Mouse (Mus musculus) fat pad, adult 2 months (tissue): ENCODE results near the gene Utrn.

Source experiments
- DNase-seq: peaks from one replicate; pipeline ENCODE4 v3.0.0-alpha.2; 2011; ENCODE audit warnings: low read depth, low spot score; ENCODE audit errors: extremely low read depth

Utrn gene

DNA sequence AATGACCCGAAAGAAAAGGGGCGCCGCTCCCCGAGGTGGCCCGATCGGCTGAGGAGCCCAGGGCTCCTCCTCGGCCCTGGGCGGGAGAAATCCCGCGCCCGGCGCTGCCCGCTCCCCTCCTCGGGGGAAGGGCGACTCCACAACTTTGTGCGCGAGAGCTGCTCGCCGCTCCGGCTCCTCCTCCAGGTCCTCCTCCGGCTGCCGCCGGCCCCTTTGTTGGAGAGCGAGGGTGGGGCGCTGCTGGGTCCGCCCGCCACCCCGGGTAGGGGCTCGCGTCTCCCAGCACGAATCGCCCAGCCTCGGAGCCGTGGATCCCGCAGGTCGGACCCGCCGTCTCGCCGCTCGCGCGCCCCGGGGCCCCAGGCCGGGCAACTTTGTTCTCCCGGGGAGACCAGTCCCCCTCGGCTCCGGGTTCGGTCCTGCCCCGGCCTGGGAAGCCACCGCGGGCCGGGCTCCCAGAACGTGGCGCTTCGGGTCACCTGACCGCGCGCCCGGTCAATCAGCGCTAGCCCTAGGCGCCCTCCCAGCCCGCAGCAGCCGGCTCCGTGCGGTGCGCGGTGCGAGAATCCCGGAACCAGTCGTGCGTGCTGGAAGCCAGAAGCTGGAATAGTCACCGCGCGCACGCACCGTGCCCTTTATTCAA lies at the start of gene Utrn:
Gene Utrn, minus strand, starts transcription at position 337 of the 643 bp plus-strand sequence.
- no peak for DNase-seq

DNA sequence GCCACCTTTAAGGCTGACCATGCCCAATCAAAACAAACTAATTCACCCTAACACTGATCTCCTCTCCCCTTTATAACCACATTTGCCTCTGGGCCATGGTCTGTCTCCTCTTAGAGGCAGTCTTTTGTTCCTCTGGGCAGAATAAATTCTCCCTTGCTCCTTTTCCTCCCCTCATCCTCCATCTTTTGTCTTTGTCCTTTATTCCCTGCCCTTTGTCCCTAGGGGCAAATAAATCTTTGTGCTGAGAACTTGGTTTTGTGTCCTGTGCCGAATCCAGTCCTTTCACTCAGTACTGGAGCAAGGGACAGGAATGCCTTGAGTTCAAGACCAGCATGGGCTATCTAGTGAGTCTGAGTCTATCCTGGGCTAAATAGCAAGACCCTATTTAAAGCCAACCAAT lies 48.5 kb upstream of the Utrn start:
- DNase-seq: no peak

DNA sequence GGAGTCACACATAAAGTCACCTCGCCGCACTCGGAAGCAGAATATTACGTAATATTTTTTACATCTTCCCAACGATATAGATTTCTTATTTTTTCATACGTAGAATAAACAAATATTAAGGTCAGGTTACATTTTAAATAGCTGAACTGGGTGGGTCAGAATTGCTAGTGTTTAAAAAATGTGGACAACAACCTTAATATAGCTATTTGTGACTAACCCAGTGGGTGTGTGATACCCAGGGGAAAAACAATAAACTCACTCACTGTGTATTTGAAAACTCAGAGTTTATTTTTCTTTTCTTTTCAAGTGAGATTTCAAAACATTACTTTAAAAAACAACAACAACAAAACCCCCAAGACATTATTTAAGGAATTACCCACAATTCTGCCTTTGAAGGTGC lies 47.2 kb upstream of the Utrn start:
- DNase-seq: no peak

DNA sequence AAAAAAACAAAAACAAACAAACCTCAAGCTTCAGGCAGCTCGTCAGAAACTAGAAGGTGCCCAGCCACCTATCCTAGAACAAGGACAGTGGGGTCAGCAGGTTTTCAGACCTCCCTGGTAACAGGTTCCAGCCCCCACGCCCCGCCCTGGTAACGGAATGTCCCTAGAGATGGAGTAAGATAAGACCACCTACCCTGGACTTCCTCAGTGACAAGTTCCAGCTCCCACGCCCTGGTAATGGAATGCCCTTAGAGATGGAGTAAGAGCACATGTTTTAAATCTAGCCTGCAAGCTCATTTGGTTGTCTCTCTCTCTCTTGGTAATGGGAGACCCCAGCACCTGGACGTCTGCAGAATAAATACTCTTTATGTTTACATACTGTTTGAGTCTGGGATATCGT lies 46.7 kb upstream of the Utrn start:
- DNase-seq: no peak

DNA sequence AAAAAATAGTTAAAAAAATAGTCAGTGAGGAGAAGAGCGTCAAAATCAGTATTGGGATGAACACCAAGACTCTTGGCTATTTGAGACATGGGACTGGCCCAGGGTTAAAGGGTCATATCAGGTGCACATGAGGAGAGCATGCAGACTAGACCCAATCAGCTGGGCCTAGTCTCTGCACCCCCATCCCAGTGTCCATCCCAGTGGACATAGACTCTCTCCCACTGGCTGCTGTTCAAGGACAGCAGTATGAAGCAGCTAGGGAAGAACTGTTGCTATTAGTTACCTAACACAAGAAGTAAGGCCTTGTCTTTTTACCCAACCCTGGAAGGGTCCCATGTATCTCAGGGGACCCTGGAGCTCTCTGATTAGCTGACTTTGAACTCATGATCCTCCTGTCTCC lies 45.0 kb upstream of the Utrn start:
- no peak for DNase-seq

DNA sequence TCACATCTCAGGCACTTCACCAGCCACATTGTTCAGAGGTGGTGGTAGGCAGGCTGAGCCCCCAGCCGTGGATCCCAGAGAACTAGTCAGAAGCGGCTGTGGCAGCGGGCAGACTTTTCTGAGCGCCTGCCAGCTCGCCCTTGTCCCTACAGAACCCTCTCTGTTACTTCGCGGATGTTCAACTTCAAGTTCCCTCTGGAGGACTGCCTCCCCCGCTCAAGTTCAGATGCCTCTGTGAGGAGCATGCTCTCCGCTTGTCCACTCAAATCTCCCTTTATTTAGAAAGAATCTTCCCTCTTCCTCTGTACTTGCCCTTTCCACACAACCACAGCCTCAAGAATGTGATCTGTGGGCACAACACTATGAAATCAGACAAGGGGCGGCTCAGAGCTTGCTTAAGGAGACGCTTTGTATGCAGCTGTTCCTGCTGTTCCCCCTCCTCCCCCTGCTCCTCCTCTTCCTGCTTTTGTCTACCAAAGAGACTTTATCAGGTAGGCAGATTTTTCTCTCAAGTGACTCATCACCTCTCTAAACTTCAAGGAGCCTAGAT lies 42.9 kb upstream of the Utrn start:
- DNase-seq: no peak

DNA sequence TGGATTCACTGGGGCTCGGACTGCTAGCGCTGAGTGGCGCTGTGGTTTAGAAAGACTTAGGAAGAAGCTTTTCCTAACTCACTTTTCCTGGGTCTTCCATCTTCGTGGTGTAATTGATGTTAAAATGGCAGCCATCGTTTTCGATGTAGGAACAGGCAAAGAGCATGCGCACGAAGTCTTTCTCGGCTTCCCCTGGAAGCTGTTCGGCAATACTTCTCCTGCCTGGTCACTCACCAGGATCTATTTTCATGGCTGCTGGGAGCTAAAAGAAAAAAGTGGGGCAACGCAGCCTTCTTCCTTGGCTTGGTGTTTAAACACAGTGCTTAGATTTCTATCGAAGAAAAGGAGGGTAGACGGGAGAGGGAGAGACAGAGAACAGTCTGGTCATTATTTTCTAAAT lies 42.3 kb upstream of the Utrn start:
- DNase-seq: no peak

DNA sequence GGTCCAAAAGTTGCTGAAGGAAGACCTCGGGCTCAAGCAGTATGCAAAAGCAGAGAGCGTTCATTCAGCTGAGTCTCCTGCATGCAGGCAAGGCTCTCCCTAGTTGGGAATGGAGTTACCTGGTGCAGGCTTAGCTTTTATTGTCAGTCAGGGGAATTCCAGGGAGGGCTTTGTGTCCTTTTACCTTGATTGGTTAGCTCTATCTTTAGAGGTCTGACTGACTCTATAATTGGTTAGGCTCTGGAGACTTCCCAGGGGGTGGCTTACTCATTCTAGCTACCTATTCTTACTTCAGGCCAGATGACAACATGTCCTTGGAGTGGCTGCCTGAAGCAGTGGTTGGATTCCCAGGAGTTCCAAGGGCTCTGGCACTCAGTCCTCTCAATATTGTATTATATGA lies 40.7 kb upstream of the Utrn start:
- no peak for DNase-seq

DNA sequence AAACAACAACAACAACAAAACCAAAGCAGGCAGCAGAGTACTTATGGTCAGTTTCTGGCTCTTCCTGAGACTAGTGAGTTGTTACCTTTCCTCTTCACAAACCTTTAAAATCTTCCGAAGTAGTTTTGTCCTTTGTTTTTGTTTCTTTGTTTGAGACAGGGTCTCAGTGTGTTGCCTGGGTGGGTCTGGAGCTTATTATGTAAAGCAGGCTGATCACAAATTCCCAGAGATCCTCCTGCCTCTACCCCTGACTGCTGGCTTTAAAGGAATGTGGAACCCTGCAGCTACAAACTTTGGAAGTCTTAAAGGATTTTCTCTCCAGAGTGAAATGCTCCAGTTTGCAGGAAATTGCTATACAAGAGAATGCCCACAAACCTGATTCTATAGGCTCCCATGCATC lies 40.0 kb upstream of the Utrn start:
- no peak for DNase-seq

DNA sequence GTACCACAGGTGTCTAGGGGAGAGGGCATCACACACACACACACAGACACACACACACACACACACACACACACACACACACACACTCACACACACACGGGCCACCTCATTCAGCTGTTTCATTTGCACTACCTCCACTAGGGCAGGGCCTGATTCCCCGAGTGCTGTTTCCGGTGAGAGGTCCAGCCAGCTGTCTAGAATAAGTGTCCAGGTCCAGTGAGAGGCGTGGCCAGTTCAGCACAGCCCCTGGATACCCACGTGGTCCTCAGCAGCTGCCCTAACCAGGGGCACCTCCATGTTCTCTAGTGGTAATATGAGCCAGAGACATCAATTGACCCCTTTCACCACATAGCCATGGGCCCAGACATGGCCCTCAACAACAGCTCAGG lies 35.0 kb upstream of the Utrn start:
- no peak for DNase-seq

DNA sequence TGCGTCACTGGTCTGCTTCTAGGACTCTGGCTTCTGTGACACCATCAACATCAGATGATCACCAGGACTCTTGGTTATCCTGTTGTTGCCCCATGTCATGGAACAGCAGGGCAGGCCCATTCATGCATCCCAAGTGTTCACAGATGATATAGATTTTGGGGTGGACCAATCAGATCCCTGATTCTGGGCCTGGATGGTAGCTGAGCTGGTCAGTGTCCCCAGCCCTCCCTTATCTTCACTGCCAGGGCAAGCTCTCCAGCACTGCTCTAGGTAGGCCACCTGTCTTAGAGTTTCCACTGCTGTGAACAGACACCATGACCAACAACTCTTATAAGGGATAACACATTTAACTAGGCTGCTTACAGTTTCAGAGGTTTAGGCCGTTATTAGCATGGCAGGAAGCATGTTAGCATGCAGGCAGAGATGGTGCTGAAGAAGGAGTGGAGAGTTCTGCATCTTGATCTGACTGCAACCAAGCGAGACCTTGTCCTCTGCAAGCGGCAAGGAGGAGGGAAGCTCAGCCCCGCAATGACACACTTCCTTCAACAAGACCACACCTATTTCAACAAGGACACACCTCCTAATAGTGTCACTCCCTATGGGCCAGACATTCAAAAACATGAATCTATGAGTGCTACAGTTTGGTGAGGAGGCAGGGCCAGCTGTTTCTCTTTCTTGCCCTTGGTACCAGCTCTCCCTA lies 34.4 kb upstream of the Utrn start:
- DNase-seq: no peak

DNA sequence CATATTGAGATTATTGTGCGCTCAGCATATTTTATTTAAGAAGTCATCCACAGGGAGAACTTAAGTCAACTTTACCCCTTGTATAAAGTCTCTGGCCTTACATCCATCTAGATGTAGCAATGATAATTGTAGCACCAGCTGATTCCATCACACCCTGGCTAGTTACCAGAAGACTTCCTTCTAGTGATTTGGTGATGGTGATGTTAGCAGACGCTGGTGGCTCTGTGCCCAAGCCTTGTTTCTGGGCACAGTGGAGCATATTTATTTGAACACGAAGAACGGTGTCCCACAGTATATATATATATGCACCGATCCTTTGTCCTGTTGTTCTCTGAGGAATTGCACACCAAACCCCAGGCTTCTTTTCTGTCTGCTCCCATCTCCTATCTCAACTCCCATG lies 30.7 kb upstream of the Utrn start:
- DNase-seq: no peak

DNA sequence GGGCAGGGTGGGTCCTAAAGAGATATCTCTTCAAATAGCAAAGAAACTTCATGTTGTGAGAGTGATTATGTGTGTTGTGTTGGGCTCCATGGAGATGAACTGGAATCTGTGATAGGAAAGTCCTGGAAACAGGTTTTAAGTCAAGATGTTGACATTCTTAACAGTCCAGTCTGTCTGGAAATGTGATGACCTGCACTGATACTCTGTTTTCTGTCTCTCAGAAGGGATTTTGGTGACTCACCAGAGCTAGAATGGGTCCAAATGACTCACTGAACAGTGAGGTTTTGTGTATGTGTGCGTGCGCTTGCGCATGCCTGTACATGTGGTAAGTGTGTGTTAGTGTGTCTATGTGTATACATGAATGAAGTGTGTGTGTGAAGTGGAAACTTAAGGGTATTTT lies 24.2 kb upstream of the Utrn start:
- DNase-seq: no peak

DNA sequence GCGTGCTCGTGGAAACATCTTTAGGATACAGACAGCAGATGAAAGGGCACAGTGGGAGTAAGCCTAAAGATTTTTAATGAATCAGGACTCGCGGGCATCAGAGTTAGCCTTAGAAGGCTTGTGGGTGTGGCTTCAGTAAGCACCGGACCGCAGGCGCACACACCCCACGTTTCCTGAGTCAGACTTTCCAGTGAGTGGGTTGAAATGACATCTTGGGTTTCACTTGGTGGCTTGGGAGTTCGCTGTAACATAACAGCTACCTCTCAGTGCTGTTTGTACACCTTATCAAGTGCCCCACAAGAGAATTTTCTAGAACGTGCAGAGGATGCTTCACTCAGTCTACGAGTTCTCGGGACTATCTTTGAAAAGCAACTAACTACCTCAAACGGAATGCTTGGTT lies 19.2 kb upstream of the Utrn start:
- DNase-seq: no peak

DNA sequence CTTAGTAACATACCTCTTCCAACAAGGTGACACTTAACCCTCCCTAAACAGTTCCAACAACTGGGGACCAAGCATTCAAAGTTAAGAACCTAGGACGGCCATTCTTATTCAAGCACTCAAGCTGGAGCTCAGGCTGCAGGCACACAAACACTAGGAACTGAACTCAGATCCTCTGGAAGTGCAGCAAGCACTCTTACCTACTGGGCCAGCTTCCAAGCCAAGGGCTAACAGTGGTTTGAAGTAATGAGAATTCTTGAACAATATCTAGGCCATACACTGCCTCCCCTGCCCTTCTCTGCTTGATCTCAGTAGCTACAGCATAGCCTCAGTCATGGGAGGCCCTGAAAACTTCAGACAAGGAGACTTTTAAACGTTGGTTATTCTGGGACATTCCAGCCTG lies 18.6 kb upstream of the Utrn start:
- no peak for DNase-seq

DNA sequence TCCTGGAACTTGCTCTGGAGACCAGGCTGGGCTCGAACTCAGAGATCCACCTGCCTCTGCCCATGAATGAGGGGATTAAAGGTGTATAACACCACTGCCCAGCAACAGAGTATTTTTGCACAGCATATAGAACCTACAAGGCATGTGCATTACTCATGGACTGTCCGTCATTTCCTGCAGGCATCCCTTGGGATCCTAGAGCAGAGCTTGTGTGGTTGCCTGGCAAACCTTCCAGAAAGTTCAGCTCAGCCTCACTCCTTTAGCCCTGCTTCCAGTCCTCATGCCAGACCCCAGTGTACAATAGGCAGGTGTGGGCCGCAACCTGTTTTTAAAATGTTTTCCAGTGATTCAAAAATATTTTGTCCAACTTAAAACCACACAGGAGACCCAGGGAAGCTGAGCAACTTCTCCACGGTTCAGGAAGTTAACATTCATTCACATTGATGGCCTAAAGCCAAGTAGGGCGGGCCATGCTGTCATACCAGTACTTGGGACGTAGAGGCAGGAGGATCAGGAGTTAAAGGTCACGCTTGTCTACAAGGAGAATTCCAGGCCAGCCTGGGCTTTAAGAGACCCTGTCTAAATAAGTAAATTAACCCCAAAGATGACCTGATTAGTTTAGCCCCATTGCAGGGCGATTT lies 15.3 kb upstream of the Utrn start:
- DNase-seq: no peak

DNA sequence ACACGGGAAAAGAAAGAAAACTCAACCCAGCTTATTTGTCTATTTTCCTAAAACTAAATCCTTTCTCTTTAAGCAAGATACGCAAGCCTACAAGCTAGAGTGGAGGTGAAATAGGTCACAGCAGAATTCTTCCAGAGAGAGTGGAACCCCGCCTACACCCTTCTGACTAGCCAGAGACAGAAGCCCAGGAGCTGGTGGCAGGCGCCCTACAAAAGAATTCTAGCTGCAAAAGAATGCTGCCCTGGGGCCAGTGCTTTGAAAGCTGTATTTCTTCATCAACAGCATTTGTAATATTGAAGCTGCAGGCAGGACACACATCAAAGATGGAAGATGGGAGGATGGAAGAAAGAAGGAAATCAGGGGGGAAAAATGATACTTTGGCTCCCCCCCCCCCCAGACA lies 12.7 kb upstream of the Utrn start:
- no peak for DNase-seq

DNA sequence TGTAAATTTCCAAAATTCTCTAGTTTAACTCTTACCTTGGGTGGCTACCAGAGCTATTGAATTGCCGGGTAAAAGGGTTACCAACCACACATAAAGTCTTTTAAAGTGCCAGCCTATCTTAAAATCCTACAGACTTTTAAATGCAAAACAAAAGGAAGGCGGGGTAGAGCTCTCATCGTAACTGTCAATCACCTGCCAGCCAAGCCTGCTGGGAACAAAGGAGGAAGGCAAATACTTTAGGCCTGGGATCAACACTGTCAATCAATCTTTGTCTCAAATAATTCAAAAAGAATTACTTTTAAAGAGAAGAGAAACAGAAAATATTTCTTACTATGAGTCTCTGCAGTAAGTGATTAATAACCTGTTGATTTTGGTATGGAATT lies 10.1 kb upstream of the Utrn start:
- no peak for DNase-seq

DNA sequence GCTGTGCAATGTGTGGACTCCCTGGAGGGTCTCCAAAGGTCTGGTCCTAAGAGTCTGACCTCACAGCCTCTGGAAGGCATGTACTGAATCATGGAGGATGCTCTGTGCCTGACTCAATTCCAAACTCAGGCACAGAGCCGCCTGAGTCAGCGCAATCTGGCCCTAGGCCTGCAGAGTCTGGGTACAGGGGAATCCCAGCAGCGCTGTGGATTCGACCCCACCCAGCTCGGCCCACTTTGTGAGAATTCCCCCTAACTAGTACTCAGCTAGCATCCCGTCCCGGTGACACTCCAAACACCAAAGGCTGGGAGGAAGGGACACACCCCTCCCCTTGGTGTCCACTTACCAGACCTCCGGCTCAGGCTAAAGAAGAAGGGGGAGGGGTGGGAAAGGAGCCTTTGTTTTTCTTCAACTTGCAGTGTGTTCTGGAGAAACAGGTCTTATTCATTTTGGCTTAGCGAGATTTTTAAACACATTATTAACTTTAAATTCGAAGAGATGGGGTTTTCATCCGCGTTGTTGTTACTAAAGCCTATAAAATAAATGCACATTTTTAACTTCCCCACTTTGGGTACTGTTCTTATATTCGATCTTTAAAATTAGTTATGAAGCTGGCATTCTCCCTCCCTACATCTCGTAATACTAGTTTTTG lies 9.6 kb upstream of the Utrn start:
- no peak for DNase-seq

DNA sequence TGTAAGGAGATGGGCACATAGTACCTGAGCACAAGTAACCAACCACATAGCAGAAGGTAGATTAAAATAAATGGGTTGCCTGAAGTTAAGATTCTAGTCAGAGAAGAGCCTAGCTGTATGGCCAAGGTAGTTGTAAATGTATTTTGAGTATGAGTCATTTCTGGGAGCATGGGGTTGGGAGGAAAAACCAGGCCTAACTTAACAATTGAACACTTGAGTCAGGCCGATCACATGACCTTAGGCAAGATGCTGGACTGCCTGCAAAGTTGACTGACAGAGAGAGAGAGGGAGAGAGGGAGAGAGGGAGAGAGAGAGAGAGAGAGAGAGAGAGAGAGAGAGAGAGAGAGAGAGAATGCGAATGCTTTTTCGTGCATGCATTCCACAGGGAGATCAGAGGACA lies 7.3 kb upstream of the Utrn start:
- DNase-seq: no peak

DNA sequence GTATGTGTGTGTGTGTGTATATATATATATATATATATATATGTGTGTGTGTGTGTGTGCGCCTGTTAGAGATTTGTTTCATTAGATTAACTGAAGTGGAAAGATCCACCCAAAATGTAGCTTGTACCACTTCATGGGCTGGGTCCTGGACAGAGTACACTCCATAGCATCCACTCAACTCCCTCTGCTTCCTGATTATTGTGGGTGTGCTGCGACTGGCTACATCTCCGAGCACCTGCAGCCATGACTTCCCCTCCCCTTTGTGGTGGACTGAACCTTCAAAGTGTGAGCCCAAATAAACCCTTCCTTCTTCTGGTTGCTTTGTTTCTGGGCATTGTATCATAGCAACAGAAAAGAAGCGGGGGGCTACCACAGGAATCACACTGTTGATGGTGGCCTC lies 6.2 kb upstream of the Utrn start:
- no peak for DNase-seq
